Mouse (Mus musculus) heart, embryonic 15.5 days (tissue): ENCODE data around the gene Ncaph. TPM values are rescaled to one million over a fixed set of nuclear protein-coding genes. Genes with fewer than 3 reads are reported as not detected.
"Not testable (repeated sequence)": the region's sequence is repeated elsewhere in the genome, so short reads cannot be mapped to it uniquely, and the experiment has no call there.

ENCODE experiments used
- ATAC-seq: fragments of 200-750 bp; cut with Nextera tagmentation; replicated peaks from 2 replicates; pipeline ENCODE4 v1.8.0; 2017; ENCODE audit warnings: low read depth, moderate TSS enrichment; ENCODE audit not compliant: insufficient number of reproducible peaks, insufficient read depth, low FRiP score
- H3K27ac ChIP-seq: fragments of 300-500 bp; sonication (generic); 2 replicates; pipeline ENCODE4 v1.5.1; 2015; ENCODE audit warnings: mild to moderate bottlenecking, inconsistent platforms
- H3K27me3 ChIP-seq: fragments of 300-500 bp; sonication (generic); 2 replicates; pipeline ENCODE4 v1.6.1; 2015; ENCODE audit warnings: inconsistent platforms
- H3K36me3 ChIP-seq: fragments of 300-500 bp; sonication (generic); 2 replicates; pipeline ENCODE4 v1.6.1; 2015; ENCODE audit warnings: mild to moderate bottlenecking, inconsistent platforms
- H3K4me1 ChIP-seq: fragments of 300-500 bp; sonication (generic); replicated peaks from 2 replicates; pipeline ENCODE4 v1.6.1; 2015; ENCODE audit warnings: inconsistent platforms
- H3K4me2 ChIP-seq: fragments of 300-500 bp; sonication (generic); 2 replicates; pipeline ENCODE4 v1.6.1; 2015; ENCODE audit warnings: inconsistent platforms, mild to moderate bottlenecking, moderate library complexity
- H3K4me3 ChIP-seq: fragments of 300-500 bp; sonication (generic); 2 replicates; pipeline ENCODE4 v1.5.1; 2015; ENCODE audit warnings: mild to moderate bottlenecking, inconsistent platforms
- H3K9ac ChIP-seq: fragments of 300-500 bp; sonication (generic); 2 replicates; pipeline ENCODE4 v1.6.1; 2015; ENCODE audit warnings: mild to moderate bottlenecking, inconsistent platforms
- H3K9me3 ChIP-seq: fragments of 300-500 bp; sonication (generic); replicated peaks from 2 replicates; pipeline ENCODE4 v1.6.1; 2016; ENCODE audit warnings: inconsistent platforms
- WGBS: fragments of 180-500 bp; shearing (Covaris S2); methylation state at CpG from one replicate; pipeline ENCODE4 v1.1.7; 2015; ENCODE audit warnings: mixed read lengths; 5-methylcytosine and 5-hydroxymethylcytosine counted together
- polyA plus RNA-seq: library from polyadenylated mRNA; unstranded; fragments of >200 nt; fragmentation: Nextera tagmentation; extraction: Ambion mirVana; gene quantifications from 2 replicates; pipeline ENCODE4 v1.2.1, GENCODE M21; 2015

The Ncaph gene
- polyA plus RNA-seq, 1 experiment from 2014 or later: 43.9 TPM

DNA sequence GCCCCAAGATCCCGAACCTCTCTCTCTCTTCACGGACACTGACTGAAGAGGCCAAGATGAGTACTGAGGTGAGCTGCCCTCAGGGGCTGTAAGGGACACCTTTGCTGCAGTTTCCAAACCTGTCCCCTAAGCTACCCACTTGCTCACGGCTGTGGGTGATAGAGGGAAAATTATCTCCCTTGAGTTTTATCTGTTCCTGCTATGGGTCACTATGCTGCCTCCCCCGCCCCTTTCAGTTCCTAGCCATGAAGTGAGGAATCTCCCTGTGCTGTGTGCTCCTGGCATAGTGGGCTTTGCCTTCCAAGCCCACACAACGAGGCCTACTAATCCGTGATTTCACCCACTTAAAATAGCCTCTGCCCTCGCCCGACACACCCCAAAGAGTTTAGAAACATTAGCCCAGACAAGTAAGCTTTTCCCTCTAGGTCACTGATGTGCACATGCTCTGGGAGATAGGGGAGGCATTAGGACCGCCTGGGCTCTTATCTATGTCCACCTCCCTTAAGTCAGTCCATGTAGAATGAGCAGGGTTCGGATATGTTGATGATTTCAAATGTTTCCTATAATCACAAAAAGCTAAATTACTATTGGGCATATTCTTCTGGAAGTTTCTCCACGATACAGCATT is 53.0 kb downstream of the Ncaph start:
- WGBS: 70% methylated on average over 11 of the region's 11 CpGs
- no peaks in the 10 kb centered on the region for H3K9me3 ChIP-seq
- no peaks in the 10 kb centered on the region for H3K27me3 ChIP-seq
- ATAC-seq: no peak
- no peak overlapping the region for H3K27ac ChIP-seq
- H3K4me3 ChIP-seq: no peak overlapping the region
- no peaks in the 10 kb centered on the region for H3K36me3 ChIP-seq
- H3K4me2 ChIP-seq: no peak overlapping the region
- H3K4me1 ChIP-seq: no peaks in the 10 kb centered on the region
- H3K9ac ChIP-seq: no peak overlapping the region

DNA sequence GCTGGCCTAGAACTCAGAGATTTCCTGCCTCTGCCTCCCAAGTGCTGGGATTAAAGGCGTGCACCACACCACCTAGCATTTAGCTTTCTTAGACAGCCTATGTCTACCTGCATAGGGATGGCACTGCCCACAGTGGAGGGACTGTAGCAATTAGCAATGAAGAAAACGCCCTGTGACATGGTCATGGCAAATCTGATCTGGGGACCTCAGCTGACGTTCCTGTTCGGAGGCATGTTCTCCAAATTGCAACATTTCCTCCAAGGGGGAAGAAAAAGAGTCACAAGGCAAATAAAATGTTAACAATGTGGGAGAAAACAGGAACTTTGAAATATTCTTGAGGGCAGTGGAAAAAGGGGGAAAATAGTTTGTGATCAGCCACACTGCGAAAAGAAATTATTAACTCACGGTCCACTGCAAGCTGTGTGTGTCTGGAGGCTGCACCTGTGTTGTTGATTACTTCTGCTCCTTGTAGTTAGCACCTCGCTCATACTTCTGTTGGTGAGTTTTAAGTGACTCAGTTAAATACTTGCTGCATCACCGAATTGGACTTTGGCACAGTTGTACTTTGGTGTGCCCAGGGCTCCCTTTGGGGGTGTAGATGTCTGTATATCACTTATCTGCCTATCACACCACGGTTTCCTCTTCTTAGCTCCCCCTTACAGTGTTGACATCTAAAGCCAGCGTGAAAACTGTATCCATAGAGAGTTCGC is 53.7 kb downstream of the Ncaph start:
- Histone ChIP-seq H3K4me2 (no peak overlapping the region), H3K9ac (no peak overlapping the region), H3K27me3 (no peaks in the 10 kb centered on the region), H3K4me3 (no peak overlapping the region), H3K4me1 (no peaks in the 10 kb centered on the region), H3K36me3 (no peaks in the 10 kb centered on the region), H3K9me3 (no peaks in the 10 kb centered on the region), H3K27ac (no peak overlapping the region)
- no peak for ATAC-seq
- WGBS: 86% methylated on average over 11 of the region's 11 CpGs

- not testable (repeated sequence) for H3K9ac ChIP-seq, H3K4me2 ChIP-seq, H3K9me3 ChIP-seq, ATAC-seq, H3K4me1 ChIP-seq, H3K4me3 ChIP-seq, H3K27ac ChIP-seq, H3K27me3 ChIP-seq, H3K36me3 ChIP-seq
- WGBS: 57% methylated on average over 2 of the region's 2 CpGs
Observed at GRCm38 (mm10) chr2:127079066-127079465, 54.7 kb downstream of the Ncaph start.

DNA sequence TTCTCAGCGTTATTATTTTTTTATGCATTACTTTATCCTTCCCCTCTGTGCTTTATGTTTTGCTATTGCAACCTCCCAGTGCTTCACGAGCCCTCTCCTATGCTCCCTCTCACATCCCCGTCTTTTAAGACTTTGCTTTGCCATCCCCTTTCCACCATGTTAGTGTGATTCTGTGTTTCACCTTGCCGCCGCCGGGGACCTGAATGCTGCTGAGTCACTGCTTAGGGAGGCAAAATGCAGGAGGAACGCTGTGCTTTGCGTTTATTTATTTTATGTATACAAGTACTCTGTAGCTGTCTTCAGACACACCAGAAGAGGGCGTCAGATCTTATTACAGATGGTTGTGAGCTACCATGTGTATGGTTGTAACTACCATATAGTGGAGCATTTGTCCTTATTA is 56.1 kb downstream of the Ncaph start:
- Histone ChIP-seq H3K4me1 (no peaks in the 10 kb centered on the region), H3K27me3 (no peaks in the 10 kb centered on the region), H3K4me2 (no peak overlapping the region), H3K9me3 (no peaks in the 10 kb centered on the region), H3K36me3 (no peaks in the 10 kb centered on the region), H3K4me3 (no peak overlapping the region), H3K9ac (no peak overlapping the region), H3K27ac (no peak overlapping the region)
- no peak for ATAC-seq
- 77% methylated on average over 9 of the region's 9 CpGs for WGBS

DNA sequence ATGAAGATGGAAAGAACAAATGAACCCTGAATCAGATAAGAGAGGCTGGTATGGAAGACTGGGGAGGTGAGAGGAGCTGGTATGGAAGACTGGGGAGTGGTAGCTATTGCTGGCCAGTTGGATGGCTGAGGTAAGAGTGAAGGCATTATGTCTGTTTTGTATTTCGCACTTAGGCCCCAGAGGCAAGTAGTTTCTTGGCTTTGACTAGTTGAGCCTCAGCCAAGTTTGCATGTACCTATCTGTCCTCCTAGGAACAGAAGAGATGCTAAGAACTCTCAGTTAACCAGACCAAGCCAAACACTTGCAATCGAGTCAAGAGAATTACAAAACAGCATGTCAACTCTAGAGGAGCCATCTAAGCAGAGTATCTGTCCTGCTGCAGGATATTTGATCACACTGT is 59.6 kb downstream of the Ncaph start:
- Histone ChIP-seq H3K4me3 (no peak overlapping the region), H3K4me1 (peaks cover 13% of the 10 kb centered on the region), H3K4me2 (no peak overlapping the region), H3K9me3 (no peaks in the 10 kb centered on the region), H3K27me3 (no peaks in the 10 kb centered on the region), H3K36me3 (no peaks in the 10 kb centered on the region), H3K9ac (no peak overlapping the region), H3K27ac (no peak overlapping the region)
- ATAC-seq: no peak
- 95% methylated on average over 2 of the region's 2 CpGs for WGBS

DNA sequence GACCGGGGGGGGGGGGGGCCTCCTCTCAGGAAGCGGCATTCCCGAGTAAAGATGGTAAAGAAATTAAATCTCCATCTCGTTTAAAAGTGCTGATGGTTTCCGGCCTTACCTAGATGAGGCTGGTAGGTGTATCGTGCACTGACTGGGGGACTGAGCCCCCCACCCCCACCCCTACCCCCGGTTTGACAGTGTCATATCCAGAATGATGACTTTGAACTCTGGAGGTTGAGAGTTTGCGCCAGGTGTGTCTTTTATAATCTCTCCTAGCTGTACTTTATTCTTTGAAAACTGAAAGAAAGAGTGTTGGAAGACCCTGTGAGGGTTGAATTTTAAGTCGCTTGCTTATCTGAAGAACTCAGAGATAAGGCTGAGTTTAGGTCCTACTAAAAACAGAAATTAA is 62.9 kb downstream of the Ncaph start:
- 8% methylated on average over 9 of the region's 9 CpGs for WGBS
- peak; percentile 36; the same call in 1 of the 2 replicates for ATAC-seq
- Histone ChIP-seq H3K4me3 (peak overlapping the region; percentile 91), H3K27me3 (no peaks in the 10 kb centered on the region), H3K27ac (peak overlapping the region; percentile 82), H3K4me2 (peak overlapping the region; percentile 74), H3K9me3 (no peaks in the 10 kb centered on the region), H3K4me1 (peaks cover 13% of the 10 kb centered on the region), H3K36me3 (peaks cover 11% of the 10 kb centered on the region), H3K9ac (peak overlapping the region; percentile 72)

DNA sequence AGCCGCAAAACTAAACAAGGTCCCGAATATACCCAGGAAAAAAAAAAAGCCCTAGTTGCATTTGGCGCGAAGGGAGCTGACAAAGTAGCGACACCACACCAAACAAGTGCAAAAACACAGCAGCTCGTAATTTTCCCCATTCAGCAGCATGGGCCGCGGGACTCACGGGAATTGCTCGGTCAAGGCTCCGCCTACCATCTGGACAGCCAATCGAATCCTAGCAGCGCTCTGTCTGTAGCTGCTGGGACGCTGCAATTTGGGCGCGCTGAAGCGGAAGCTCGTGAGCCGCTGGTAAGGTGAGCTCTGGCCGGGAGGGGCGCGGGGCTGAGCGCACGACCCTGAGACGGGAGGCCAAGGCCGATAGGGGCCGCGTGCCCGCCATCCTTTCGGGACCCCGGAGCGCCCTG is 63.3 kb downstream of the Ncaph start, which contains the start of gene Blvra:
Gene Blvra, plus strand, starts transcription at position 231 of the 407 bp plus-strand sequence.
- peak within 1 kb of the TSS; percentile 82 for H3K27ac ChIP-seq
- peak within 1 kb of the TSS; percentile 74 for H3K4me2 ChIP-seq
- peak within 1 kb of the TSS; percentile 91 for H3K4me3 ChIP-seq
- no peaks in the 10 kb centered on the region for H3K9me3 ChIP-seq
- under 1% methylated on average over 32 of the region's 32 CpGs for WGBS
- peaks cover 14% of the 10 kb centered on the region for H3K36me3 ChIP-seq
- peak; percentile 99 for ATAC-seq
- H3K4me1 ChIP-seq: peaks cover 13% of the 10 kb centered on the region
- H3K9ac ChIP-seq: peak within 1 kb of the TSS; percentile 72
- no peaks in the 10 kb centered on the region for H3K27me3 ChIP-seq

DNA sequence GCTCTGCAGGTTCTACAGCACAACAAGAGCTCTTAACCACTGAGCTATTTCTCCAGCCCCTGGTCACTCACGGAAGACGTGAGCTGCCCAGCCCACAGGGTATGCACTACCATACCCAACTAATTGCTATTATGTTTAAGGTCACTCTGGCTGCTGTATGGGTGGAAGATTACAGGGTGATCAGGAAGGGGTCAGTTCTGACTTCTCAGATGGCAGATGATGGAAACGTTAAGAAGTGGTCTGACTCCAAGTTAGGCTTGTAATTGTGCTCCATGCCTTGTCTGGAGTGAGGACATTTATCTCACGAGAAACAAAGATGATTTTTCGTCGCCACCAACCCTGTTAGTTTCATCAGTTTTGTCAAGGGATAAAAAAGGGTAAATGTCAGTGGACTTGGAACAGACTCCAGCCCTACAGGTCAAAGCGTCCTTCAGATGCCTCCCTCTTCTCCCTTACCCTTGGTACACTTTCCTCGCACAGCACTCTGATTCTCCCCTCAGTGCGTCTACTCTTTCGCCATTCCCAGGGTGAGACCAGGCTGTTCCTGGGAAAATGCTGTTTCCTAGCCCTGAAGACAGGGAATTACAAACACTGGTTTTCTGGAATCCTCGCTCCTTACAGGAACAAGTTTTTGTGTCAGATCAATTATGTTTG is 63.8 kb downstream of the Ncaph start:
- H3K27ac ChIP-seq: peak overlapping the region; percentile 82
- no peak for ATAC-seq
- peak overlapping the region; percentile 72 for H3K9ac ChIP-seq

DNA sequence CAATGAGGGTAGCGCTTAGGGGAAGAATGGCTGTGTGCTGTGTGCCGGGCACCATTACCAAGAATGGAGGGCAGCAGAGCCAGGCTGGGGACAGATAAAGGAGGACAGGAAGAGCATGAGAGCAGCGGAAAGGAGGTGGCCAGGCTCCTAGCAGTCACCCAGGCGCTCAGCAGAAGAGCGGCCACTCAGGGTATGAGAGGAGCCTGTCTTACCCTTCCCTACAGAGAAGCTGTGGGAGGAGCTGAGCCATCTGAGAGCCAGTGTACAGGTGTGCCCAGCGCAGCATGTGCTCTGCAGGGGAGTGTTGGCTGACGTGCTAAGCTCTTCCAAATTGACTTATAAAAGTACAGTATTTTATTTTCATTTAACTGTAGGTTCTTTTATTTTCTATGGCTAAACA is 64.9 kb downstream of the Ncaph start:
- no peak overlapping the region for H3K9ac ChIP-seq
- no peaks in the 10 kb centered on the region for H3K9me3 ChIP-seq
- H3K4me2 ChIP-seq: no peak overlapping the region
- no peak overlapping the region for H3K27ac ChIP-seq
- H3K36me3 ChIP-seq: peaks cover 14% of the 10 kb centered on the region
- no peak for ATAC-seq
- H3K4me3 ChIP-seq: no peak overlapping the region
- WGBS: 78% methylated on average over 7 of the region's 7 CpGs
- H3K27me3 ChIP-seq: no peaks in the 10 kb centered on the region
- H3K4me1 ChIP-seq: peaks cover 13% of the 10 kb centered on the region

More for the DNA sequence above, 63.8 kb downstream of the Ncaph start:
- Histone ChIP-seq H3K27me3 (no peaks in the 10 kb centered on the region), H3K4me2 (peak overlapping the region; percentile 74), H3K4me1 (peaks cover 13% of the 10 kb centered on the region), H3K36me3 (peaks cover 14% of the 10 kb centered on the region), H3K9me3 (no peaks in the 10 kb centered on the region), H3K4me3 (peak overlapping the region; percentile 91)
- WGBS: 16% methylated on average over 11 of the region's 11 CpGs

- Histone ChIP-seq H3K27me3 (no peaks in the 10 kb centered on the region), H3K36me3 (peaks cover 53% of the 10 kb centered on the region), H3K9me3 (no peaks in the 10 kb centered on the region), H3K4me2 (no peak overlapping the region), H3K4me3 (no peak overlapping the region), H3K9ac (no peak overlapping the region), H3K4me1 (no peaks in the 10 kb centered on the region), H3K27ac (no peak overlapping the region)
- ATAC-seq: no peak
- 92% methylated on average over 9 of the region's 9 CpGs for WGBS
Observed at GRCm38 (mm10) chr2:127061471-127061870, 72.3 kb downstream of the Ncaph start.
